Mouse (Mus musculus): ENCODE data around the gene Osbpl3.

Gene Osbpl3

GRCm38 (mm10) chr6:50279642-50280041 is 176.4 kb downstream of the Osbpl3 start:
- no peak for DNase-seq (ENCODE audit: low spot score)

GRCm38 (mm10) chr6:50273947-50274346 is 182.1 kb downstream of the Osbpl3 start:
- no peak for DNase-seq (ENCODE audit: low spot score)

- DNase-seq (ENCODE audit: low spot score), result no peak
These were observed 182.6 kb downstream of the Osbpl3 start for GRCm38 (mm10) chr6:50273416-50273815.

- no peak for DNase-seq (ENCODE audit: low spot score)
These were observed 192.3 kb downstream of the Osbpl3 start, which contains the start of gene Gsdme for GRCm38 (mm10) chr6:50263670-50264069. TSS of gene Gsdme (minus strand) at chr6:50263862.

GRCm38 (mm10) chr6:50262310-50262709 is 193.7 kb downstream of the Osbpl3 start:
- no peak for DNase-seq (ENCODE audit: low spot score)

GRCm38 (mm10) chr6:50261922-50262261 is 194.1 kb downstream of the Osbpl3 start:
- DNase-seq (ENCODE audit: low spot score), result no peak

GRCm38 (mm10) chr6:50261201-50261921 is 194.6 kb downstream of the Osbpl3 start:
- peak; percentile 73 for DNase-seq (ENCODE audit: low spot score)

GRCm38 (mm10) chr6:50255356-50255755 is 200.6 kb downstream of the Osbpl3 start:
- no peak for DNase-seq (ENCODE audit: low spot score)

- DNase-seq (ENCODE audit: low spot score), result no peak
These were observed 201.2 kb downstream of the Osbpl3 start for GRCm38 (mm10) chr6:50254723-50255184.

GRCm38 (mm10) chr6:50252690-50253089 is 203.3 kb downstream of the Osbpl3 start:
- DNase-seq (ENCODE audit: low spot score), result no peak

GRCm38 (mm10) chr6:50247791-50248190 is 208.2 kb downstream of the Osbpl3 start:
- no peak for DNase-seq (ENCODE audit: low spot score)

GRCm38 (mm10) chr6:50247356-50247755 is 208.6 kb downstream of the Osbpl3 start:
- no peak for DNase-seq (ENCODE audit: low spot score)

GRCm38 (mm10) chr6:50244967-50245366 is 211.0 kb downstream of the Osbpl3 start:
- DNase-seq (ENCODE audit: low spot score), result no peak

GRCm38 (mm10) chr6:50244126-50244525 is 211.9 kb downstream of the Osbpl3 start:
- no peak for DNase-seq (ENCODE audit: low spot score)
